Mouse (Mus musculus) hindbrain, embryonic 12.5 days (tissue): Measurements from ENCODE around the gene Scn3b. TPM values are rescaled to one million over a fixed set of nuclear protein-coding genes. Genes with fewer than 3 reads are reported as not detected.

Experiments
- ATAC-seq: fragments of 200-750 bp; cut with Nextera tagmentation; 2 replicates; pipeline ENCODE4 v1.8.0; 2017; ENCODE audit warnings: moderate TSS enrichment; ENCODE audit not compliant: low FRiP score
- H3K27ac ChIP-seq: fragments of 300-500 bp; sonication (generic); 2 replicates; pipeline ENCODE4 v1.5.1; 2016; ENCODE audit warnings: mild to moderate bottlenecking
- H3K27me3 ChIP-seq: fragments of 300-500 bp; sonication (generic); 2 replicates; pipeline ENCODE4 v1.6.1; 2016; ENCODE audit warnings: mild to moderate bottlenecking
- H3K36me3 ChIP-seq: fragments of 300-500 bp; sonication (generic); 2 replicates; pipeline ENCODE4 v1.6.1; 2016; ENCODE audit warnings: mild to moderate bottlenecking
- H3K4me1 ChIP-seq: fragments of 300-500 bp; sonication (generic); 2 replicates; pipeline ENCODE4 v1.6.1; 2016
- H3K4me2 ChIP-seq: fragments of 300-500 bp; sonication (generic); replicated peaks from 2 replicates; pipeline ENCODE4 v1.6.1; 2016; ENCODE audit warnings: mild to moderate bottlenecking
- H3K4me3 ChIP-seq: fragments of 300-500 bp; sonication (generic); 2 replicates; pipeline ENCODE4 v1.5.1; 2016; ENCODE audit warnings: mild to moderate bottlenecking
- H3K9ac ChIP-seq: fragments of 300-500 bp; sonication (generic); 2 replicates; pipeline ENCODE4 v1.6.1; 2016; ENCODE audit warnings: mild to moderate bottlenecking, moderate library complexity
- H3K9me3 ChIP-seq: fragments of 300-500 bp; sonication (generic); replicated peaks from 2 replicates; pipeline ENCODE4 v1.6.1; 2016; ENCODE audit warnings: mild to moderate bottlenecking
- WGBS: fragments of 180-500 bp; shearing (Covaris S2); methylation state at CpG from one replicate; pipeline ENCODE4 v1.1.7; 2016; 5-methylcytosine and 5-hydroxymethylcytosine counted together
- polyA plus RNA-seq: library from polyadenylated mRNA; unstranded; fragments of >200 nt; fragmentation: Nextera tagmentation; extraction: Ambion mirVana; gene quantifications from 2 replicates; pipeline ENCODE4 v1.2.1, GENCODE M21; 2016

The Scn3b gene
- polyA plus RNA-seq, 1 experiment from 2014 or later = 49.9 TPM

DNA sequence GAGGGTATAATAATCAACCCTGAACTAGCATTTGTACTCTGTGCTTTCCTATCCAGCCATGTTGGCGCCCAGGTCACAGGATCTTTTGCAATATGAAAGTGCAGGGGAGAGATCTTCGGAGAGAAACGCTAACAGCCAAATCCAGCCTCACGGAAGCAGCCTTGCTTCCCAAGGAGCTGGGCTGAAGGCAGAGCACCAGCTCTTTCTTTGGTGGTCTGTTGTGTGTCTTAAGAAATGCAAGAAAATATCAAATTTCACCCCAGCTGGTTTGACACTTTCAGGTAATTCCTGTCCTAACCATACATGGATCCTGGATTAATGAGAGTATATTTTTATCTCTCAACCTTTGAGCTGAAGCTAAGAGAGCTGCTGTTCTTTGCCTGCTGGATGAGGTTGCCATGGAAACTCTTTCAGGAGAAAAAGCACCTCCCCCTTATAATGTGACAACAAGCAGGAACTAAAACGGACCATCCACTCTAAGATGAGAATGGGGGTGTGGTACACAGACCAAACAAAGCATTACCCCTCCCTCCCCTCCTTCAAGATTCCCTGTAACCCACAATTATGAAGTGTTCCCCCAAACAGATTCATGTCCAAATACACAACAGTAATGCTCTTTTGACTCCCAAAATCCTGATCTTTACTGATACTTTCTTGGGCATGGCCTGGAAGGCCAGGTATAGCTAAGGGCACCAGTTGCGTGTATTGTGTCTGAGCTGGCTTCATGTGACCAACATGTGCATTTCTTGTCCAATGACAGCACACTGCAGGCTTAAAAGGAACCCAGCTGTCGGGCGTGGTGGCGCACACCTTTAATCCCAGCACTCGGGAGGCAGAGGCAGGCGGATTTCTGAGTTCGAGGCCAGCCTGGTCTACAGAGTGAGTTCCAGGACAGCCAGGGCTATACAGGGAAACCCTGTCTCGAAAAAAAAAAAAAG, 26.8 kb upstream of the Scn3b start:
- H3K27ac ChIP-seq = peak overlapping the region; percentile 94
- H3K9ac ChIP-seq = peak overlapping the region; percentile 64
- ATAC-seq = peak; percentile 77
- no peaks in the 10 kb centered on the region for H3K9me3 ChIP-seq
- peaks cover 10% of the 10 kb centered on the region; the same call in 1 of the 2 replicates for H3K27me3 ChIP-seq
- H3K4me1 ChIP-seq = peaks cover 22% of the 10 kb centered on the region
- no peaks in the 10 kb centered on the region for H3K36me3 ChIP-seq
- H3K4me3 ChIP-seq = peak overlapping the region; percentile 35
- peak overlapping the region; percentile 66 for H3K4me2 ChIP-seq
- 53% methylated on average over 13 of the region's 13 CpGs for WGBS

DNA sequence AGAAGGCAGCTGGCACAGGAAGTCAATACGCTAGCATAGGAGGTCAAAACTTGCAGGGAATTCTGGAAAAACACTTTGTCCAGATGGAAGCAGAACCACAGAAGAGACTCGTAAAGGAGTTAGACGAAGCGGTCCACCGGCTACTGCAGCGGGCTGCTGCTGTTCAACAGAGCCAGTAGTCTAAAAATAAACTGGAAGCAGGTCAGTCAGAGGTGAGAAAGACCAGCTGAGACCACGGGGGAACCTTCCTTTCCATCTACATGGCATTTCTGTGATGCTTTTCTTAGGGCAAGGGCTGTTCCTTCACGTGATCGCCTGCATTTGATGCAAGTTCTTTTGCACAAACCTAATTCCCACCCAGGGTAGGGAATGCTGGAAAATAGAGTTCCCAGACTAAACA, 23.6 kb upstream of the Scn3b start:
- ATAC-seq = no peak
- H3K27ac ChIP-seq = peak overlapping the region; percentile 70

DNA sequence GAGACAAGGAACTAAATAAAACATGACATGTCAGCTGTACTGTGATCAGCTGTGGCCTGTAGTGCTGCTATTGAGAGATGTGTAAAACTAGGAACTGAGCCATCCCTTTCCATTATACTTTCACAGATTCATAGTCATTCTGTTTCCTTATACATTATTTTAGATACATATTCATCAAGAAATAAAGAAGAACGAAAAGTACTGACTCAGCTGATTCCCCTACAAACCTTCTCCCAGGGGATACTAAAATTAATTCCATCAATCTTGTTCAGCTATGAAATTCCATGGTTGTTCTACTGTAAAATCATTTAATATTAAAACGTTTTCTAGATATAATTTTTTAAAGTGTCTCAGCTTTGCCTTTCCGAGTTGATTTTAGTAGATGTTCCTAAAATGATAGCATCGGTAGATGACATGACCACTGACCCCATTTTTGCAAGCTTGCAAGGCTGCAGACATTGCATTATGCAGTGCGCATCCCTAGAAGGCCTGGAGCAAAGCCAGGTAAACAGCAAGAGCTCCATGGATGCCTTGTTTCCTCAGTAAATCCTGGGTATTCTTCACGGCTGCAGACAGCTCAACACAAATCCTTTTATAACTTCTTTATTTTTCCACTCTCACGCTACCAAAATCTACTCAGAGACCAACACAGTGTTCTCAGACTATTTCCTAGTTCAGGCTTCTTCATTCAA, 22.9 kb upstream of the Scn3b start:
- Histone ChIP-seq H3K4me1 (peaks cover 15% of the 10 kb centered on the region), H3K27me3 (no peaks in the 10 kb centered on the region), H3K9ac (no peak overlapping the region), H3K27ac (peak overlapping the region; percentile 70), H3K9me3 (peaks cover 5% of the 10 kb centered on the region; the same call in 1 of the 2 replicates), H3K4me3 (no peak overlapping the region), H3K36me3 (no peaks in the 10 kb centered on the region), H3K4me2 (no peak overlapping the region)
- no peak for ATAC-seq
- WGBS = 71% methylated on average over 7 of the region's 7 CpGs

More for the DNA sequence above, 23.6 kb upstream of the Scn3b start:
- H3K36me3 ChIP-seq = no peaks in the 10 kb centered on the region
- peaks cover 5% of the 10 kb centered on the region; the same call in 1 of the 2 replicates for H3K9me3 ChIP-seq
- peaks cover 22% of the 10 kb centered on the region for H3K4me1 ChIP-seq
- H3K9ac ChIP-seq = no peak overlapping the region
- no peak overlapping the region for H3K4me2 ChIP-seq
- H3K27me3 ChIP-seq = 0 out of 2 replicates have a peak, but pooled peaks cover 6% of the 10 kb centered on the region
- no peak overlapping the region for H3K4me3 ChIP-seq
- 63% methylated on average over 9 of the region's 9 CpGs for WGBS

DNA sequence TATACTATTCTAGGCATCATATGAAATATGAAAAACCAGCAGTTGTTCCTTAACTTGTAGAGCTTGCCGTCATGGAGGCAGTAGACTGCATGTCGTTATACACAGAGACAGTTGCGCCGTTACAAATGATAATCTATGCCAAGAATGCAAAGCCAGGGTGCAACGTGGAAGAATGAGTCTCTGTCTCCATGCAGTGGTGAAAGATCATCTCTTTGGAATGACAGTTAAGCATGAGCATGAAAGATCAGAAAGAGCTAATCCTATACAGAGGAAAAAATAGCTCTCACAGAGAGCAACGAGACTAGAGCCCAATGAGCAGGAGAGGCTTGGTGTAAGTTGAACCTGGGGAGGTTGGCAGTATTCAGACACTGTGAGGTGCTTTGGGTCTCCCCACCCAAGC, 22.3 kb upstream of the Scn3b start:
- Histone ChIP-seq H3K36me3 (no peaks in the 10 kb centered on the region), H3K27me3 (no peaks in the 10 kb centered on the region), H3K9me3 (peaks cover 5% of the 10 kb centered on the region; the same call in 1 of the 2 replicates), H3K4me1 (peaks cover 11% of the 10 kb centered on the region), H3K9ac (no peak overlapping the region), H3K27ac (peak overlapping the region; percentile 52; the same call in 1 of the 2 replicates), H3K4me2 (no peak overlapping the region), H3K4me3 (no peak overlapping the region)
- no peak for ATAC-seq
- 75% methylated on average over 6 of the region's 6 CpGs for WGBS

DNA sequence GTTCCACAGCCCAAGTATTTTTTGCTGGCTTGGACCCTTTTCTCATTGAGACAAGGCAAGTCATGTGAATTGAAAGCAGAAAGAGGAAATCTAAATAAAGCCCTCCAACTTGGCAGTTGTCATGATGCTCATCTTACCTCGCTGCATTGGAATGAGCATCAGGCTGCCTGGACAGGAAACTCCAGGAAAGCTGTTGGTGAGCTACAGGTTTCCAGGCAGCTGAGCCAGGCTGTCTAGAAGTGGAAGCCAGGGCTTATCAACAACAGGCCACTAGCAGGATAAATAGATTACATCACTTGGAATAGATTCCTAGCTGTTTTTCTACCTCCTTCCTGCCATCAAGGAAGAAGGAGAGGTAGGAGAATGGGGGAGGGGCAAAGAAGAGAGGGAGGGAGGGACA, 19.9 kb upstream of the Scn3b start:
- H3K4me2 ChIP-seq = no peak overlapping the region
- no peak for ATAC-seq
- no peak overlapping the region for H3K4me3 ChIP-seq
- no peaks in the 10 kb centered on the region for H3K36me3 ChIP-seq
- peaks cover 8% of the 10 kb centered on the region for H3K4me1 ChIP-seq
- no peak overlapping the region for H3K27ac ChIP-seq
- peaks cover 5% of the 10 kb centered on the region; the same call in 1 of the 2 replicates for H3K9me3 ChIP-seq
- no peak overlapping the region for H3K9ac ChIP-seq
- WGBS = 79% methylated on average over 1 of the region's 1 CpGs
- H3K27me3 ChIP-seq = no peaks in the 10 kb centered on the region

DNA sequence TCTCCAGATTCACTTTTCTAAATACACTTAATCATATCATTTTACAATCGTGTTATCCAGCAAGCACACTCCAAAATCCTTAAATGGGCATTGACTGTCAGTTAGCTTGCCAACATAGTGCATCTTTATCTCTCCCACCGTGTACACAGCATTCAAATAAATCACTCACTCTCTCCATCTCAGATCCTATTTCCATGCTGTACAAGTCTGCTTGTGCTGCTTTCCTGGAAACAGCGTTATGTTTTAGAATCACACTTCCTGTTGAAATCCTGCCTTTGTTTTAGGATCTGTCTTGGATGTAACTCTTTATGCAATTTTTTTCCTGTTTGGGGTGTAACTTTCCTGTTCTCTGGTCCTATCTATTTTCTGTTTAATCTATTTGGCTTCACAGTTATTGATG, 16.6 kb upstream of the Scn3b start:
- Histone ChIP-seq H3K9me3 (peaks cover 5% of the 10 kb centered on the region; the same call in 1 of the 2 replicates), H3K4me1 (no peaks in the 10 kb centered on the region), H3K9ac (no peak overlapping the region), H3K36me3 (no peaks in the 10 kb centered on the region), H3K27ac (no peak overlapping the region), H3K4me2 (no peak overlapping the region), H3K4me3 (no peak overlapping the region), H3K27me3 (no peaks in the 10 kb centered on the region)
- WGBS = 76% methylated on average over 3 of the region's 3 CpGs
- ATAC-seq = no peak

DNA sequence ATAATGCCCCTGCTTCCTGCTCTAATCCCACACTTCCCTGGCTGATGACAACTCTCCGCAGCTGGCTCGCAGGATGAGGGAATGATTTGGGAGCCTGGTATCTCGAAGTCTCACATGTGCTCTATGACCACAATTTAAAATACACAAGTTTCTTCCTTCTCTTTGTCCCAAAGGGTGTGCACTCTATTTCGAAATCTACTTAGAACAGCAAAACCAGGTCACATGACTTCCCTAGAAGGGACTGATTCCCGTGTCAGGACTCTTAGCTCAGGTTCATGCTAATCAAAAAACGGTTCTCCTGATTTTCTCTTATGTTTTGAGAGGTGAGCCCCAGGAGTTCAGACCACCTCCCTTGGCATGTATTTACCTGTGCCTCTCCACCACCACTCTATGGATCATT, 5.1 kb upstream of the Scn3b start:
- Histone ChIP-seq H3K4me3 (no peak overlapping the region), H3K4me2 (no peak overlapping the region), H3K27ac (no peak overlapping the region), H3K36me3 (no peaks in the 10 kb centered on the region), H3K9ac (no peak overlapping the region), H3K4me1 (peaks cover 11% of the 10 kb centered on the region), H3K9me3 (no peaks in the 10 kb centered on the region), H3K27me3 (peaks cover 4% of the 10 kb centered on the region; the same call in 1 of the 2 replicates)
- WGBS = 71% methylated on average over 6 of the region's 6 CpGs
- ATAC-seq = no peak

DNA sequence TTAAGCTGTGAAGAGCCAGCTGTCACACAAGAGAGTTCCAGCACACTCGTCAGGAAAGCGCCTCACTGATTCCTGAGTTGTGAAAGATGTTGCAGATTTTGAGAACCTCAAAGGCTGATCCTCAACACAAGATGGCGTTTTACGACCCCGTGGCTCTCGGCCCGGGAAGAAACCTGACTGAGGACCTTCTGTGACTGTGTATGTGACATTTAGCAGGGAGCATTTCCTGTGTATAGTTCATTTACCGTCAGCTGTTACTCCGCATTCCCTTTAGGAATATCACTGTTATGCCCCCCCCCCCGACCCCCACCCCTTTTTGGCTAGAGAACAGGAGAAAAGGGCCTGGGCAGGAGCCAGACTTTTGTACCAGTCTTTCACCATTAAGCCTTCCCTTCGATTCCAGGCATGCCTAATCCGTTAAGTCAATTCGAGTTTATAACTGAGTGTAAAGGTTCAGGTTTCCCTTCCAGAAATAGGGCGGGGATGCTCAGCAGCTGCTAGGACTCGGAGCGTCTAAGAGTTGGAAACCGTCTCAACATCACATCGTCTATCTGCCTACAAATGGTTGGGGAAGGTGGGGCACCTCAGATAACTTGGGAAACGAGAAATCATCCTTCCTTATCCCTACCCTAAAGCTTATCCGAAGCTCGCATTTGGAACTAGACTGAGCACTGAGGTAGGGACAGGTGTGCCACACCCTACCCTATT, 823 bp upstream of the Scn3b start:
- no peaks in the 10 kb centered on the region for H3K9me3 ChIP-seq
- ATAC-seq = no peak; the same call in 1 of the 2 replicates
- H3K4me3 ChIP-seq = peak overlapping the region; percentile 52

DNA sequence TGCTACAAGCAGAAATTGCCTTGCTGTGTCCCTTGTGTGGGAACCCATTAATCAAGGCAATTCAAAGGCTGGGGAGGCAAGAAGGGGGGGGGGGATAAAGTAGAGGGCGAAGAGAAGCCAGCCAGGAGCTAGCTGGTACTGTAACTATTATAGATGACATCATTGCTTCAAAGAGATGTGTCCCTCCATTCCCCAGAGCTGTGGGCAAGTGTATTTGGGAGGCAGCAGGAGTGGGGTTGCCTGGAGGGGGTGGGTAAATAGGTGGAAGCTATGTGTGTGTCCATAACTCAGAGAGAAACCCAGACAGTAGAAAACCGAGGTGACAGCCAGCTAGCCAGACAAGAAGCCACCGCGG, 292 bp upstream of the Scn3b start:
- Histone ChIP-seq H3K27ac (peak overlapping the region; percentile 57; the same call in 1 of the 2 replicates), H3K36me3 (no peaks in the 10 kb centered on the region), H3K4me1 (peaks cover 19% of the 10 kb centered on the region), H3K9ac (0 out of 2 replicates have a peak overlapping the region, but pooled peaks have one; percentile 61), H3K27me3 (peaks cover 7% of the 10 kb centered on the region), H3K4me3 (peak overlapping the region; percentile 52), H3K9me3 (no peaks in the 10 kb centered on the region), H3K4me2 (peak overlapping the region; percentile 80)
- 5% methylated on average over 4 of the region's 4 CpGs for WGBS
- ATAC-seq = peak; percentile 75

More for the DNA sequence above, 823 bp upstream of the Scn3b start:
- peak overlapping the region; percentile 57; the same call in 1 of the 2 replicates for H3K27ac ChIP-seq
- peak overlapping the region; percentile 80 for H3K4me2 ChIP-seq
- 20% methylated on average over 21 of the region's 21 CpGs for WGBS
- H3K36me3 ChIP-seq = no peaks in the 10 kb centered on the region
- H3K9ac ChIP-seq = no peak overlapping the region
- H3K4me1 ChIP-seq = peaks cover 19% of the 10 kb centered on the region
- peaks cover 7% of the 10 kb centered on the region for H3K27me3 ChIP-seq

DNA sequence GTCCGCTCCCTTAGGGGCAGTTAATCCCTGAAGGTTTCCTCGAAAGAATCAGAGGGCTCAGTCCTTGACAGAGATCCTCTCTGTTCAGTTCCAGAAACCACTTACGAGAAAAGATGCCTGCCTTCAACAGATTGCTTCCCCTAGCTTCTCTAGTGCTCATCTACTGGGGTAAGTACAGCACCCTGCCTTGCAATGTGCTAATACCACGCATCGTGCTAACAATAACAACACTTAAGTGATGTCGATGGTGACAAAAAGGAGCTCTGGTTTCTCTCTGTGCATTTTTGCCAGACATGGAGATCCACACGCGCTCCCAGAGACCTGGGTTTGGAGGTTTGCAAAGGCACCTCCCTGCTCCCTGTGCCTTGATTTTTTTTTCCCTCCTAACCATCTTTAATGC, 863 bp downstream of the Scn3b start:
- ATAC-seq = no peak
- Histone ChIP-seq H3K4me1 (peaks cover 19% of the 10 kb centered on the region), H3K4me2 (peak overlapping the region; percentile 80), H3K36me3 (no peaks in the 10 kb centered on the region), H3K9me3 (no peaks in the 10 kb centered on the region), H3K27me3 (peaks cover 7% of the 10 kb centered on the region), H3K4me3 (peak overlapping the region; percentile 52), H3K27ac (peak overlapping the region; percentile 77), H3K9ac (peak overlapping the region; percentile 61)
- WGBS = 29% methylated on average over 8 of the region's 8 CpGs

DNA sequence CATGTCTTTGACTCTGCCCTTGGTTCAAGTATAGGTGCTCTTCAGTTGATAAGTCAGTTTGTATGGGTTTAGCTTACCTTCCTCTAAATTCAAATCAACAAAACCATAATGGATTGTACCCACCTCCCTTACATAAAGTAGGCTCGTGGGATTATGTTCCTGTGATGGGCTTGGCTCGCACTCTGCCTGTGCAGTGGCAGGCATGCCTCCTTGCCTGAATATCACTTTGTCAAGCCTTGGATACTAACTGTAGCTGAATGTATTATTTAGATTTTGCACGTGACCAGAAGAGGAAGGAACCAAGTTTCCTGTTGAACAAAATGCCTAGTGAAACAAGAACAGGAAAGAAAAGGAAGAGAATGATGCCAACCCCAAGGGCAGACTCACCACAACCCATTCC, 2.1 kb downstream of the Scn3b start:
- Histone ChIP-seq H3K27ac (no peak overlapping the region), H3K9me3 (no peaks in the 10 kb centered on the region), H3K4me3 (peak overlapping the region; percentile 52), H3K27me3 (peaks cover 7% of the 10 kb centered on the region), H3K9ac (peak overlapping the region; percentile 25; the same call in 1 of the 2 replicates), H3K36me3 (no peaks in the 10 kb centered on the region), H3K4me1 (peaks cover 19% of the 10 kb centered on the region), H3K4me2 (peak overlapping the region; percentile 80)
- ATAC-seq = no peak
- 74% methylated on average over 3 of the region's 3 CpGs for WGBS

DNA sequence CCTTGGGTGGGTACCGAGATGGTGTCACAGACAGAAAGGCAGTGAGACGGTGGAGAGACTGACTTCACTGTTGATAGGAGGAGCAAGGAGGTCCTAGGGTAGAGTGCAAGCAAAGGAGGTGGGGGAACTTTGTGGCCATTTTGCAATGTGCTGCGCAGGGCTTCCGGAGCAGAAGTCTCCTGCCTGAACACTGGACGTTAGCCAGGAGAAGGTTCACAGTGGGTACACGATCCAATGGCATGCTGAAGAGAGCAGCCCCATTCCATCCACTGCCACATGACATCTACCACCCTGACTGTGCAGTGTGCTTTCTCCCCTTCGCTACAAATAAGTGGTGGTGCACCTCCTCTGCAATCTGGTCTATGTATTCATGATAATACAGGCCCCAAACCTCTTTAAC, 3.8 kb downstream of the Scn3b start:
- H3K9me3 ChIP-seq = no peaks in the 10 kb centered on the region
- peaks cover 7% of the 10 kb centered on the region for H3K27me3 ChIP-seq
- H3K27ac ChIP-seq = no peak overlapping the region
- H3K9ac ChIP-seq = no peak overlapping the region
- no peak overlapping the region for H3K4me2 ChIP-seq
- WGBS = 89% methylated on average over 7 of the region's 7 CpGs
- H3K36me3 ChIP-seq = no peaks in the 10 kb centered on the region
- no peak overlapping the region for H3K4me3 ChIP-seq
- H3K4me1 ChIP-seq = peaks cover 18% of the 10 kb centered on the region
- no peak for ATAC-seq
